Mouse (Mus musculus) adrenal gland, postnatal 10 days (tissue): ENCODE data around the gene Tor4a. TPM values are rescaled to one million over a fixed set of nuclear protein-coding genes. Genes with fewer than 3 reads are reported as not detected.

Experiments used
- DNase-seq: peaks from one replicate; pipeline ENCODE4 v3.0.0; 2021; ENCODE audit warnings: mixed read lengths
- total RNA-seq, 2 experiments: library from RNA; stranded (reverse); gene quantifications; 2 replicates each; pipeline ENCODE4 v1.2.3; 2021

The Tor4a gene
- total RNA-seq, 2 experiments from 2014 or later: 13.9 to 19.5 TPM

- no peak for DNase-seq
Measured at GRCm38 (mm10) chr2:25170326-25171100, 26.2 kb downstream of the Tor4a start.

GRCm38 (mm10) chr2:25169778-25170177 lies 26.9 kb downstream of the Tor4a start:
- no peak for DNase-seq

GRCm38 (mm10) chr2:25168665-25168978 lies 28.1 kb downstream of the Tor4a start:
- DNase-seq: no peak

GRCm38 (mm10) chr2:25167919-25168664 lies 28.6 kb downstream of the Tor4a start:
- DNase-seq: peak; percentile 83

- no peak for DNase-seq
Measured at GRCm38 (mm10) chr2:25167481-25167880, 29.2 kb downstream of the Tor4a start.

- peak; percentile 69 for DNase-seq
Measured at GRCm38 (mm10) chr2:25157655-25158054, 39.0 kb downstream of the Tor4a start.

- no peak for DNase-seq
Measured at GRCm38 (mm10) chr2:25156990-25157389, 39.7 kb downstream of the Tor4a start.

GRCm38 (mm10) chr2:25156177-25156576 lies 40.5 kb downstream of the Tor4a start:
- no peak for DNase-seq

- DNase-seq: no peak
Measured at GRCm38 (mm10) chr2:25151280-25151956, 45.3 kb downstream of the Tor4a start.

GRCm38 (mm10) chr2:25149643-25150042 lies 47.0 kb downstream of the Tor4a start:
- DNase-seq: peak; percentile 48

- DNase-seq: no peak
Measured at GRCm38 (mm10) chr2:25147892-25148291, 48.8 kb downstream of the Tor4a start.

GRCm38 (mm10) chr2:25147398-25147797 lies 49.3 kb downstream of the Tor4a start:
- DNase-seq: no peak

- DNase-seq: peak; percentile 84
Measured at GRCm38 (mm10) chr2:25145346-25145745, 51.3 kb downstream of the Tor4a start.

Other genes starting within 250 kb of the Tor4a start
- gene Zmynd19, start 247.1 kb downstream of the Tor4a start, total RNA-seq: 10 to 100 TPM; 24.6 to 28.0 TPM
- 10 to 100 TPM in 1 of 2 experiments, 1 to 10 TPM in 1; 10.0 to 16.0 TPM for gene Dph7, start 234.5 kb downstream of the Tor4a start, total RNA-seq
- 100 to 1,000 TPM in 1 of 2 experiments, 10 to 100 TPM in 1; 95.2 to 101 TPM for gene Mrpl41, start 221.8 kb downstream of the Tor4a start, total RNA-seq
- 10 to 100 TPM; 37.4 to 43.1 TPM for gene Pnpla7, start 220.9 kb downstream of the Tor4a start, total RNA-seq
- gene Nsmf, start 142.5 kb downstream of the Tor4a start, total RNA-seq: 10 to 100 TPM; 53.4 to 68.3 TPM
- gene Entpd8, start 116.6 kb downstream of the Tor4a start, total RNA-seq: 1 to 10 TPM; 7.0 to 9.7 TPM
- gene Noxa1, start 101.7 kb downstream of the Tor4a start, total RNA-seq: not detected
- 10 to 100 TPM; 15.1 to 15.5 TPM for gene Nrarp, start 16.1 kb downstream of the Tor4a start, total RNA-seq
- gene Nelfb, start 14.6 kb upstream of the Tor4a start, total RNA-seq: 10 to 100 TPM; 46.3 to 48.8 TPM
- gene Stpg3, start 17.8 kb upstream of the Tor4a start, total RNA-seq: not detected
- not detected for gene Fam166a, start 21.9 kb upstream of the Tor4a start, total RNA-seq
- 100 to 1,000 TPM; 264 to 293 TPM for gene Tubb4b, start 27.8 kb upstream of the Tor4a start, total RNA-seq
- gene Slc34a3, start 37.5 kb upstream of the Tor4a start, total RNA-seq: not detected
- not detected for gene Rnf224, start 39.9 kb upstream of the Tor4a start, total RNA-seq
- 1 to 10 TPM; 6.4 to 7.3 TPM for gene Rnf208, start 45.4 kb upstream of the Tor4a start, total RNA-seq
- not detected for gene Cysrt1, start 45.6 kb upstream of the Tor4a start, total RNA-seq
- gene AL732309.1, start 50.0 kb upstream of the Tor4a start, total RNA-seq: 1 to 10 TPM; 2.3 to 3.3 TPM
- 10 to 100 TPM; 27.7 to 31.0 TPM for gene Tmem203, start 58.6 kb upstream of the Tor4a start, total RNA-seq
- gene Tprn, start 65.7 kb upstream of the Tor4a start, total RNA-seq: 10 to 100 TPM; 11.2 to 11.4 TPM
- 10 to 100 TPM; 48.0 to 52.2 TPM for gene Ssna1, start 75.6 kb upstream of the Tor4a start, total RNA-seq
- gene Anapc2, start 75.6 kb upstream of the Tor4a start, total RNA-seq: 10 to 100 TPM; 61.0 to 73.1 TPM
- gene Tmem210, start 91.3 kb upstream of the Tor4a start, total RNA-seq: not detected
- not detected for gene Lrrc26, start 93.0 kb upstream of the Tor4a start, total RNA-seq
- 1 to 10 TPM; 7.3 to 9.6 TPM for gene Grin1, start 122.3 kb upstream of the Tor4a start, total RNA-seq
- gene Man1b1, start 135.5 kb upstream of the Tor4a start, total RNA-seq: 10 to 100 TPM; 41.5 to 41.9 TPM
- 10 to 100 TPM; 15.4 to 19.1 TPM for gene Dpp7, start 159.5 kb upstream of the Tor4a start, total RNA-seq
- 10 to 100 TPM; 11.2 to 11.8 TPM for gene Uap1l1, start 168.8 kb upstream of the Tor4a start, total RNA-seq
- 1 to 10 TPM; 3.3 to 5.3 TPM for gene Sapcd2, start 175.4 kb upstream of the Tor4a start, total RNA-seq
- 10 to 100 TPM; 11.7 to 15.1 TPM for gene Entpd2, start 199.0 kb upstream of the Tor4a start, total RNA-seq
- 10 to 100 TPM; 67.8 to 83.9 TPM for gene Npdc1, start 202.5 kb upstream of the Tor4a start, total RNA-seq
- 1 to 10 TPM in 1 of 2 experiments, under 1 TPM in 1; 0.67 to 1.1 TPM for gene Fut7, start 226.4 kb upstream of the Tor4a start, total RNA-seq
- gene Abca2, start 231.8 kb upstream of the Tor4a start, total RNA-seq: 10 to 100 TPM; 21.1 to 27.4 TPM